Mouse (Mus musculus) T-helper 2 cell (primary cell): ENCODE results near the gene Rbm19.

Source experiments
- in situ Hi-C: fragments of 300-600 bp; cut with MboI, MseI; formaldehyde crosslinking; loops from one replicate; pipeline ENCODE4 v1.15.1; 2025; ENCODE audit warnings: high pct_unique_total_duplicates

The Rbm19 gene

DNA sequence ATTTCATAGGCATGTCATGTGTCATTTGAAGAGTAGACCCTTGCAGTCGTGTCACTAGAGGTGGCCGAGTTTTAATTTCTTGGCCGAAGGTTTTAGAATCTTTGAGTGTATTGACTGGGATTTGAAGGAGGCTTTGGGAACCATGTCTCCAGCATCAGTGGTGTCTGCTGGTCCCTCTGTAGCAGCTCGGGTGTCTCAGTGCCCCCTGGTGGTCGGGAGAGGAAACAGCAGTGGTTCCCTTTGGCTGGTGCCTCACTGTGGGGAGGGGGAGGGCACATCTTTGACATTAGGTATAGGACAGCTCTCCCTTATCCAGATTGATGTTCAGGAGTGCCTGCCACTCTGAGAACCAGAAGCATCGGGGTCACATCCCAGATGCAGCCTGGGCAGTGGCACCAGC is 17.7 kb downstream of the Rbm19 start:
- in situ Hi-C loops: no loop called here

- in situ Hi-C loops: no loop called here
Observed at GRCm38 (mm10) chr5:120135337-120135736, 19.1 kb downstream of the Rbm19 start.

DNA sequence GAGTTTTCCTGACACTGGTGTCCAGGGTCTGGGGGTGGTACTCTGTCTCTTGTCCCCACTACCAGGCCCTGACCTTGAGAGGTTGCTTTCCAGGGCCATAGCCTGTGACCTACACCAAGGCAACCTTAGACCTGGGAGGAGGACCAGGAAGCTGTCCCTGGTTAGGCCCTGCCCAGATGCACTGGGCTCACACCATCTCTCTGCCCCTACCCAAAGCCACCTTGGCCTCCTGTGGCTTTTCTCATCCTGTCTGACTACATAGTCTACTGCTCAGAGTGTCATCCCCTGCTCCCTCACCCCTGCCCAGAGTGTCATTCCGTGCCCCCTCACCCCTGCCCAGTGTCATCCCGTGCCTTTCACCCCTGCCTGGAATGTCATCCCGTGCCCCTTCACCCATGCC is 19.6 kb downstream of the Rbm19 start:
- in situ Hi-C loops: no loop called here

GRCm38 (mm10) chr5:120136236-120136675 is 20.0 kb downstream of the Rbm19 start:
- in situ Hi-C loops: no loop called here

- in situ Hi-C loops: no loop called here
Observed at GRCm38 (mm10) chr5:120137038-120137437, 20.8 kb downstream of the Rbm19 start.

DNA sequence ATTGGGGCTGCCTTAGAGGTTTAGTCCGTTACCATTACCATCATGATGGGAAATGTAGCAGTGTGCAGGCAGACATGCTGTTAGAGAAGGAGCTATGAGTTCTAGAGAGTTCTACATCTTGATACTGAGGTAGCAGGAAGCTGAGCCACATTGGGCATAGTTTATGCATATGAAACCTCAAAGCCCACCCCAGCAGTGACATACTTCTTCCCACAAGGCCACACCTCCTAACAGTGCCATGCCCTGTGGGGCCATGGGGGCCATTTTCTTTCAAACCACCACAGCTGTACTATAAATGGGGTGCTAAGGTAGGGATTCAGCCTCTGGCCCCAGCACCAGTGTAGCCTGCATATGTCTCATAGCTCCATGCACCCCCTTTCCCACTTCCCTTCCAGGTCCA is 21.6 kb downstream of the Rbm19 start:
- in situ Hi-C loops: no loop called here

GRCm38 (mm10) chr5:120138406-120138805 is 22.1 kb downstream of the Rbm19 start:
- in situ Hi-C loops: no loop called here

- in situ Hi-C loops: no loop called here
Observed at GRCm38 (mm10) chr5:120139224-120139623, 23.0 kb downstream of the Rbm19 start.

- in situ Hi-C loops: no loop called here
Observed at GRCm38 (mm10) chr5:120143941-120144340, 27.7 kb downstream of the Rbm19 start.

DNA sequence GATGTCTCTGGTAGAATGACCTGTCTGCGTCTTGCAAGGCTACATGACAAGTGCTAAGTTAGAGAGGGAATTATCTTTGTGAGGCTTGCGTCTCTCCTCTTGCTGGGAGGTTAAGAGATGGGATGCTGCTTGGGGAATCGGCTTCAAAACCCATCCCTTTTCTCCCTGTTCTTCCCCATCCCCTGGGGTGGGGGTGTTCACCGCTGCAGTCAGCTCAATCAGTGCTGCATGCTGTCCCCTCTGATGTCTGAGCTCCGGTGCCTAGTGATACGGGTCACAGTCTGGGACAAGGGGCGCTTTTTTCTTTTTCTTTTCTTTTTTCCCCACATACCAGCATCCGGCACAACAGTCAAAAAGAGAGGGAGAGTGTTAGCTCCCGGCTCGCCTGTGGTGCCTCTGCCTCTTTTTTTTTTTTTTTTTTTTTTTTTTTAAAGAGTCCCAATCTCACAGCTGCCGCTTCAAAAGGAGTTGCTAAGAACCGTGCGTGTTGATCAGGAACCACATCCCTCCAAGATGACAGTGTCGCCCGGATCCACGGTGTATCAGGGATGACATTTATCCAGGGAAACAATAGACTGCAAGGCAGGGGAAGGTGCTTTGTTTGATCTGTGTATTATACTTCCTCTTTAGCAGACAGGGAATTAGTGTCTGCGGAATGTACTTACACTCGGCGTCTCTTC is 29.2 kb downstream of the Rbm19 start:
- in situ Hi-C loops: no loop called here

DNA sequence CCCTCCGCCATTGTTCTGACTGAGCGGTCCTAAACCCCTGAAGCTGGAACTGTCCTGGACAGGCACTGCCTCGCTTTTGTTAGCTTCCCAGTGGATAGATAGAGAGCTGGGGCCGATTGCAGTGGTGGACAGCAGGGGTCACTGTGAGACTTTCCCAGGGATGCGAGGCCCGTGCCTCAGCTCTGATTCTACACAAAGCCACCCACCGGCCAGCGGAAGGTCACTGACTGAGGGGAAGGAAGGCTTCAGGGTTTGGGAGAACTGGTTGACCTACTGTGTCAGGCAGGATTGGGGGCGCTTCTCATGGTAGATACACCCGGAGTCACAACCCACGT is 29.8 kb downstream of the Rbm19 start:
- in situ Hi-C loops: no loop called here

DNA sequence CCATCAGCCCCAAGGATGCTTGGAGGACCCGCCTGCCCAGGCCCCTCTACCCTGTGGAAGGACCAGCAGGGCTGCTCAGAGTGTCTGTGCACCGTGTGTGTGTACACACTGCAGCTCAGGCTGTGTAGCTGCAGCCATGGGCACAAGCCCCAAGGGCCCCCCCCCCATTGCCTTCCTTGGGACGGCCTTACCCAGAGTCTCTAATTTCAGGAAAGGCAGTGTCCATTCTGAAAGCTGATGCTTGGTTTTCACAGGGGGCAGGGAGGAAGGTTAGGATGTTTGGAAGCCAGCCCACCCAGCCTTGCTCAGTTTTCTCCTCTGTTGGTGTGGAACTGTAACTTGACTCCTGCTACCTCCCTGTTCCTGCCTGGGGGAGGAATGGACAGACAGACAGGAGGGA is 30.6 kb downstream of the Rbm19 start:
- in situ Hi-C loops: no loop called here

- in situ Hi-C loops: no loop called here
Observed at GRCm38 (mm10) chr5:120148246-120148645, 32.0 kb downstream of the Rbm19 start.

GRCm38 (mm10) chr5:120151145-120151544 is 34.9 kb downstream of the Rbm19 start:
- in situ Hi-C loops: no loop called here

GRCm38 (mm10) chr5:120153140-120153539 is 36.9 kb downstream of the Rbm19 start:
- in situ Hi-C loops: no loop called here

DNA sequence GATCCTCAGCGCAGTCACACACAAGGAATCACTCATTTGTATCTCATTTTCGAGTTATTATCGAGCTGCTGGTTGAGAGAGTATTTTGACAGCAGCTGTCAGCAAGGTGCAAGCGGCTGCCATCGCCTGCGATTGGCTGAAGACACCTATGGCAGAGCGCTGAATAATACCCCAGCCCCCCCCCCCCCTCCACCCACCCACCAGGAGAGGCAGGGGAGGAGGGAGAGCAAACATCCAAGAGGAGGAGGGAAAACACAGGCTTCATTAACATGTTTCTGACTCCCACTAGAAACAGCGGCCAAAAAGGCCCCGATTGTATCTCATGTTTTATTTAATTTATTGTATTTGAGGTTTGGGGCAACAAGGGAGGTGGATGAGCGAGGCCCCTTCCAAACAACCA is 39.4 kb downstream of the Rbm19 start:
- in situ Hi-C loops: no loop called here

DNA sequence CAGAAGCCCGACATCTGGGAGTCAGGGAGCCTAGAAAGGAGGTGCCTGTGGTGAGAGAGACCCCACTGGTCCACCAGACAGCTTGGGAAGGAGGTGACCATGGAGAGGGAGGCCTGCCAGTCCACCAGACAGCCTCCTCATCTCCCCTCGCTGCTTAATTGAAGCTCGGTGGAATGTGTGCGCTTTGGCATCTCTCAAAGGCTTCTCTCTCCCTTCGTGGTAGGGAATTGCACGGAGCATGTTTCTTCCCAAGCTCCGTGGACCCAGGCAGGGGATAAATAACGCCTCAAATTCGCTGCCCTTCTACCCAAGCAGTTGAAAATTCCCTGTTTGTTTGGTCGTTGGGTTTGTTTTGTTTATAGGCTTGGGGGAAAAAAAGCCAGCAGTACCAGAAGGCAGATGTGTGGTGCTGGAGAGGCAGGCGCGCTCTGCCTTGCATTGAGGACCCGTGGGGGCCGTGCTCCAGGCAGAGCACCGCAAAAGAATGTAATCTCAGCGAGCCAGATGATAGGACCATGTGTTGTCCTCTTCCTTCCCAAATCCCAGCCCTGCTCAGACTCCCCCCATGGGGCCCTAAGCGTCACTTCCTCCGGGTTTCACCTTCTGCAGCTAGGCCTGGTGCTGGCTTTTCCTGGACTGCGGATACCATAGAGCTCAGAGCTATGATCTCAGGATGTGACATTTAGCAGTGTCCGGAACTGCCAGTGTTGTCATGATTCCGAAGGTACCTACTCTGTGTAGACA is 40.1 kb downstream of the Rbm19 start:
- in situ Hi-C loops: no loop called here

- in situ Hi-C loops: no loop called here
Observed at GRCm38 (mm10) chr5:120157115-120157514, 40.9 kb downstream of the Rbm19 start.

GRCm38 (mm10) chr5:120158476-120158875 is 42.2 kb downstream of the Rbm19 start:
- in situ Hi-C loops: no loop called here

DNA sequence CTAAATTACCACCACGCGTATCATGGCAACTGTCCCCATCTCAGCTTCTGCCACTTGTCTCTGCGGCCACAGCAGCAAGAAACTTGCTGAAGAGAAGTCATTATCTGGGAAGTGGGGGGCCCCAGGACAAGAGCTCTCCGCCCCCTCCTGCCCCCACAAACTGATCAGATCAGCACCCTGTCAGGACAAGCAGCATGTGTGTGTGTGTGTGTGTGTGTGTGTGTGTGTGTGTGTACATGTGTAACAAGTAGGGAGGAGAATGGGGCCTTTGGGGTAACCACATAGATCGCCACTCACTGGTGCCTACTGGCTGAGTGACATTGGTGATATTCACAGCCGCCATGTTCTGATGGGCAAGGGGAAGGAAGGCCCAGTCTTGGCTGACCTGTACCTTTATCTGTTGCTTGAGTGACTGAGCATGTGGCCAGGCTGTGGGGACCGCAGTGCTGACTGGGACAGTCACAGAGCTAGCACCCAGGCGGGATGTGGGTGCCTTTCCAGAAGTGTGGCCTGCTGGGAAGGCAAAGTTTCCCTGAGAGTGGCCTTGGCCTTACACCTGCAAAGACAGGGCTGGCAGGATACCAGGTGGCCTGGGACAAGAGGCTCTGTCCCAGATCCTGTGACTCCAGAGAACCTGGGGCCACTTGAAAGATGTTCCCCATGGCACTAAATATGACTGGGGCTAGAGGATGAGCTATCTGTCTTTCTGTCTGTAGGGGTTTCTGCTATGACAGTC is 44.8 kb downstream of the Rbm19 start:
- in situ Hi-C loops: no loop called here

GRCm38 (mm10) chr5:120162689-120163088 is 46.4 kb downstream of the Rbm19 start:
- in situ Hi-C loops: no loop called here

DNA sequence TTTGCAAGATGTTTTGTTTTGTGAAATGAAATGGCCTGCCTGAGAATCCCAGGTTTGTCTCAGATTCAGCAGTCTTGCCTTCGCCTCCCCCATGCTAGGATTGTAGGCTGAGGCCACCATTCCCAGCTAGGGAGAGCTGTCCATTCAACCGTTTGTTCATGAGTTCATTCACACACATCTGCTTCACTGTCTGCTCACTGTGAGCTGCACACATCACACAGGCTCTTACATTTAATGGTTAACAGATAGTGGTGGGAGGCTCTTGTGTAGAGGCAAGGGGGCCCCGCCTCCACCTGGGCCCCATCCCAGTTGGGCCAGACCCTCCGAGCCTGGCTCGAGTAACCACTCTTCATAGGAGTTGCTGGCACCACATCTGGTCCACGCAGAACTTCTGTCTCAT is 47.2 kb downstream of the Rbm19 start:
- in situ Hi-C loops: no loop called here

DNA sequence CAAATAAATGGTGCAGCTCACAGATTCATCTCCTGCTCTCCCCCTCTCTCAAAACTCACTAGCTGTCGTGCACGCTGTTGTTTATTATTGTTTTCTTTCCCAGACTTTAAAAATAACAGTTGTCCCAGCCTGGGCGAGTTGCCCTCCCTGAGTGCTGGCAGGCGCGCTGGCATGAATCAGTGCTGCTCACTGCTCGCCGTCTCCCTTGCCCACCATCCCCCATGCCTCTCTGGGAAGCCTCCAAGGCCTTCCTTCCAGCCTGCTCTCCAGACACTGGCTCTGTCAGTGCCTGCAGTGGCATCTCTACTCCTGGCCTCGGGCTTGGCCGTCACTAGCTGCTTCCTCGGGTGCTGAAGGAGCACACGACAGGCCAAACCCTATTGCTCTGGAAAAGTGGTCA is 48.2 kb downstream of the Rbm19 start:
- in situ Hi-C loops: no loop called here
